ENCODE assay signal across 19 mouse cellular contexts in genomic region chr17:5153461-5153860, GRCm38 (mm10).
"Had no signal": no experiment of that assay in that cellular context is flagged by ENCODE, and none has a peak within 500 bp of the region (broad histone marks: within the 10 kb centered on the region; RNA-seq: fewer than 3 reads in every experiment).

No protein-coding gene starts in this region.

- H3K9ac ChIP-seq: lung, embryonic 15.5 days; midbrain, embryonic 13.5 days; midbrain, embryonic 15.5 days; neural tube, embryonic 12.5 days had no signal

- H3K4me2 ChIP-seq: lung, embryonic 15.5 days; midbrain, embryonic 11.5 days; midbrain, embryonic 13.5 days; midbrain, embryonic 15.5 days; neural tube, embryonic 12.5 days had no signal

- H3K36me3 ChIP-seq: lung, embryonic 15.5 days; midbrain, embryonic 13.5 days; midbrain, embryonic 15.5 days; neural tube, embryonic 12.5 days had no signal

- DNase-seq: lung, adult 2 months; lung, postnatal 14 days; lung, postnatal 36 days; retina, postnatal 1 day; right cerebral cortex, adult 18-20 months; right cerebral cortex, postnatal 25 days; right cerebral cortex, postnatal 4 days; spleen, adult 18-20 months; thymus, adult 18-20 months; thymus, postnatal 14 days; thymus, postnatal 36 days had no signal

- H3K27ac ChIP-seq: lung, embryonic 15.5 days; macrophage; midbrain, embryonic 15.5 days; neural tube, embryonic 12.5 days had no signal

- H3K4me3 ChIP-seq: lung, embryonic 15.5 days; megakaryocyte, embryonic 14.5 days; midbrain, embryonic 13.5 days; midbrain, embryonic 15.5 days; neural tube, embryonic 12.5 days had no signal

- H3K27me3 ChIP-seq: lung, embryonic 15.5 days; megakaryocyte, embryonic 14.5 days; midbrain, embryonic 13.5 days; midbrain, embryonic 15.5 days; neural tube, embryonic 12.5 days had no signal

- H3K9me3 ChIP-seq: lung, embryonic 15.5 days; megakaryocyte, embryonic 14.5 days; midbrain, embryonic 13.5 days; midbrain, embryonic 15.5 days; neural tube, embryonic 12.5 days had no signal

- ATAC-seq: lung, postnatal 0 days; midbrain, embryonic 13.5 days; midbrain, embryonic 15.5 days had no signal
